ENCODE assay signal across 8 mouse cellular contexts in genomic region chr12:17011100-17011870, GRCm38 (mm10). TPM values are rescaled to one million over a fixed set of nuclear protein-coding genes. Genes with fewer than 3 reads are reported as not detected.
A peak's percentile ranks its signal among the peaks of the same experiment; 100 is the strongest.
DNase-seq lines count a peak whose midpoint lies in the region; ATAC-seq and TF ChIP-seq lines count a peak whose summit lies in the region.

2410004P03Rik (minus strand) TSS chr12:17011727.

- H3K9ac ChIP-seq in heart, embryonic 14.5 days (ENCODE audit: low read length): peak within 1 kb of the TSS; percentile 36; the same call in 1 of the 2 replicates
- H3K9ac ChIP-seq in kidney, postnatal 0 days (ENCODE audit: low read depth, low read length): peak within 1 kb of the TSS; percentile 40; the same call in 1 of the 2 replicates
- peak within 1 kb of the TSS; percentile 40; the same call in 1 of the 2 replicates for H3K9ac ChIP-seq in liver, postnatal 0 days (replicated peaks)
- peak within 1 kb of the TSS; percentile 55; the same call in 1 of the 2 replicates for H3K9ac ChIP-seq in neural tube, embryonic 13.5 days

- peak within 1 kb of the TSS; percentile 63 for H3K4me2 ChIP-seq in heart, embryonic 14.5 days (ENCODE audit: low read length)
- H3K4me2 ChIP-seq in kidney, postnatal 0 days (ENCODE audit: low read length): peak within 1 kb of the TSS; percentile 66
- H3K4me2 ChIP-seq in liver, postnatal 0 days (ENCODE audit: low read depth, low read length): peak within 1 kb of the TSS; percentile 86
- peak within 1 kb of the TSS; percentile 59 for H3K4me2 ChIP-seq in neural tube, embryonic 13.5 days

- peak; percentile 85 for ATAC-seq in erythroblast, adult 5-6 weeks (replicated peaks; ENCODE audit: low FRiP score, poor library complexity, severe bottlenecking)
- ATAC-seq in heart, embryonic 14.5 days (ENCODE audit: insufficient number of reproducible peaks, insufficient read depth, low FRiP score, low read depth): no peak
- peak; percentile 77; the same call in 1 of the 2 replicates for ATAC-seq in kidney, postnatal 0 days (replicated peaks; ENCODE audit: low FRiP score, low read depth)
- ATAC-seq in liver, postnatal 0 days: peak; percentile 83
- peak; percentile 74 for ATAC-seq in neural tube, embryonic 13.5 days (ENCODE audit: low read depth)

- peak within 1 kb of the TSS; percentile 37 to 59 for H3K4me3 ChIP-seq in heart, embryonic 14.5 days (ENCODE audit: control insufficient read depth in 1 of 2, insufficient read depth in 1 of 2, low read depth in 1 of 2, low read length in 2 of 2)
- H3K4me3 ChIP-seq in kidney, postnatal 0 days (replicated peaks; ENCODE audit: low read depth, low read length): peak within 1 kb of the TSS; percentile 37
- peak within 1 kb of the TSS; percentile 43 for H3K4me3 ChIP-seq in liver, postnatal 0 days (ENCODE audit: low read depth, low read length)
- H3K4me3 ChIP-seq in neural tube, embryonic 13.5 days: peak within 1 kb of the TSS; percentile 36
- peak within 1 kb of the TSS; percentile 83 for H3K4me3 ChIP-seq in testis, adult 2 months (ENCODE audit: control insufficient read depth, low read depth, low read length)

- peak; percentile 84 for TF ChIP-seq CTCF in brain, embryonic 14.5 days (IDR thresholded peaks at IDR 0.05; ENCODE audit: borderline replicate concordance, extremely low read depth, insufficient read depth, insufficient read length)
- peak; percentile 86 for TF ChIP-seq CTCF in kidney, postnatal 0 days (IDR thresholded peaks at IDR 0.05; ENCODE audit: low read depth)
- TF ChIP-seq CTCF in liver, postnatal 0 days (IDR thresholded peaks at IDR 0.05; ENCODE audit: low read depth): peak; percentile 96
- TF ChIP-seq CTCF in testis, adult 2 months (IDR thresholded peaks at IDR 0.05; ENCODE audit: control insufficient read depth, insufficient read depth, insufficient replicate concordance, low read depth, low read length): peak; percentile 86; the same call in 1 of the 2 replicates

- no peak for TF ChIP-seq EP300 in liver, postnatal 0 days (IDR thresholded peaks at IDR 0.05; ENCODE audit: low read depth)

- peak; percentile 90 for DNase-seq in CD4-positive, CD25-positive, alpha-beta regulatory T cell, adult 2 months (ENCODE audit: low read depth, low spot score)
- peak; percentile 76 for DNase-seq in brain, embryonic 14.5 days (ENCODE audit: low read depth)
- peak; percentile 84 for DNase-seq in kidney, postnatal 0 days (ENCODE audit: low spot score)
- peak; percentile 88 for DNase-seq in liver, postnatal 0 days

- no peaks in the 10 kb centered on the region for H3K36me3 ChIP-seq in heart, embryonic 14.5 days (ENCODE audit: control insufficient read depth, insufficient read depth, low read length)
- no peaks in the 10 kb centered on the region for H3K36me3 ChIP-seq in kidney, postnatal 0 days (ENCODE audit: insufficient read depth, low read length)
- no peaks in the 10 kb centered on the region for H3K36me3 ChIP-seq in liver, postnatal 0 days (replicated peaks; ENCODE audit: insufficient read depth, low read length)
- H3K36me3 ChIP-seq in neural tube, embryonic 13.5 days: no peaks in the 10 kb centered on the region
- no peaks in the 10 kb centered on the region for H3K36me3 ChIP-seq in testis, adult 2 months (ENCODE audit: control insufficient read depth, insufficient read depth, low read length)

- H3K27me3 ChIP-seq in heart, embryonic 14.5 days (ENCODE audit: control insufficient read depth, insufficient read depth, low read length): no peaks in the 10 kb centered on the region
- H3K27me3 ChIP-seq in kidney, postnatal 0 days (ENCODE audit: insufficient read depth, low read length): no peaks in the 10 kb centered on the region
- 0 out of 2 replicates have a peak, but pooled peaks cover 4% of the 10 kb centered on the region for H3K27me3 ChIP-seq in liver, postnatal 0 days (ENCODE audit: insufficient read depth, low read length)
- no peaks in the 10 kb centered on the region for H3K27me3 ChIP-seq in neural tube, embryonic 13.5 days
- no peaks in the 10 kb centered on the region for H3K27me3 ChIP-seq in testis, adult 2 months (ENCODE audit: control insufficient read depth, insufficient read depth, low read length)

- H3K9me3 ChIP-seq in heart, embryonic 14.5 days (ENCODE audit: control insufficient read depth, low read length): 0 out of 2 replicates have a peak, but pooled peaks cover 5% of the 10 kb centered on the region
- no peaks in the 10 kb centered on the region for H3K9me3 ChIP-seq in kidney, postnatal 0 days (replicated peaks; ENCODE audit: low read length)
- peaks cover 4% of the 10 kb centered on the region; the same call in 1 of the 2 replicates for H3K9me3 ChIP-seq in liver, postnatal 0 days (ENCODE audit: low read length)
- no peaks in the 10 kb centered on the region for H3K9me3 ChIP-seq in neural tube, embryonic 13.5 days

- WGBS in heart, embryonic 14.5 days: 5% methylated on average over 29 of the region's 29 CpGs
- WGBS in kidney, postnatal 0 days: 7% methylated on average over 29 of the region's 29 CpGs
- 10% methylated on average over 29 of the region's 29 CpGs for WGBS in liver, postnatal 0 days (ENCODE audit: insufficient replicate concordance)
- 6% methylated on average over 29 of the region's 29 CpGs for WGBS in neural tube, embryonic 13.5 days

- H3K27ac ChIP-seq in heart, embryonic 14.5 days (replicated peaks in 1 of 2; ENCODE audit: control insufficient read depth in 1 of 2, insufficient read depth in 1 of 2, low read depth in 2 of 2, low read length in 2 of 2): no peak within 1 kb of the TSS
- no peak within 1 kb of the TSS for H3K27ac ChIP-seq in kidney, postnatal 0 days
- H3K27ac ChIP-seq in liver, postnatal 0 days (ENCODE audit: low read depth): no peak within 1 kb of the TSS
- H3K27ac ChIP-seq in neural tube, embryonic 13.5 days (replicated peaks): no peak within 1 kb of the TSS
- no peak within 1 kb of the TSS for H3K27ac ChIP-seq in testis, adult 2 months (ENCODE audit: control insufficient read depth, insufficient read depth, low read depth, low read length)

- H3K4me1 ChIP-seq in heart, embryonic 14.5 days (ENCODE audit: control insufficient read depth in 2 of 2, insufficient read depth in 2 of 2, low read length in 2 of 2): peaks cover 6 to 7% of the 10 kb centered on the region in 2 experiments; a peak in 2 of 4 replicates
- H3K4me1 ChIP-seq in kidney, postnatal 0 days (replicated peaks; ENCODE audit: insufficient read depth, low read length): no peaks in the 10 kb centered on the region
- H3K4me1 ChIP-seq in liver, postnatal 0 days (ENCODE audit: insufficient read depth): peaks cover 5% of the 10 kb centered on the region; the same call in 1 of the 2 replicates
- H3K4me1 ChIP-seq in neural tube, embryonic 13.5 days (replicated peaks): peaks cover 7% of the 10 kb centered on the region
- H3K4me1 ChIP-seq in testis, adult 2 months (ENCODE audit: control insufficient read depth, insufficient read depth, low read length): peaks cover 10% of the 10 kb centered on the region

- no peak for TF ChIP-seq POLR2A in brain, embryonic 14.5 days (IDR thresholded peaks at IDR 0.05; ENCODE audit: borderline replicate concordance, extremely low read depth, insufficient read depth, insufficient read length, poor library complexity, severe bottlenecking)
- no peak for TF ChIP-seq POLR2A in testis, adult 2 months (IDR thresholded peaks at IDR 0.05; ENCODE audit: control insufficient read depth, low read depth, low read length)

RNA-seq across cellular contexts. Expression of gene 2410004P03Rik, which starts in this region (rescaled TPM):
- 1.8 and 2.8 TPM in 2 replicates for polyA plus RNA-seq in brain, embryonic 14.5 days (2012; rRNA removed)
- not detected in 2 replicates for total RNA-seq in erythroblast, adult 5-6 weeks (2015; ENCODE audit: low replicate concordance)
- total RNA-seq in erythroblast, adult 5-6 weeks (2017; ENCODE audit: low replicate concordance): not detected in 2 replicates
- polyA plus RNA-seq in heart, embryonic 14.5 days (2014; fragmentation: Nextera tagmentation; extraction: Ambion mirVana): not detected in 2 replicates
- polyA plus RNA-seq in kidney, postnatal 0 days (2015; fragmentation: Nextera tagmentation; extraction: Ambion mirVana): 0.41 and 0.59 TPM in 2 replicates
- polyA plus RNA-seq in liver, postnatal 0 days (2015; fragmentation: Nextera tagmentation; extraction: Ambion mirVana): 0.06 TPM in 1 of 2 replicates, not detected in the other
- polyA plus RNA-seq in neural tube, embryonic 13.5 days (2015; fragmentation: Nextera tagmentation; extraction: Ambion mirVana): 1.1 and 1.6 TPM in 2 replicates
- 0.02 and 0.05 TPM in 2 replicates for polyA plus RNA-seq in testis, adult 2 months (2012; rRNA removed)

Comparison
In these comparisons a context has a peak if more than half of its experiments do, and no peak if none do; other contexts are left out.
1. Peak in ATAC-seq in erythroblast, adult 5-6 weeks; RNA of the gene not detected or under 1 TPM.
2. Peak in DNase-seq, ATAC-seq, H3K4me3 ChIP-seq, H3K9ac ChIP-seq and H3K4me2 ChIP-seq in kidney, postnatal 0 days; RNA of the gene not detected or under 1 TPM.
3. Peak in DNase-seq, ATAC-seq, H3K4me3 ChIP-seq, H3K9ac ChIP-seq and H3K4me2 ChIP-seq in liver, postnatal 0 days; RNA of the gene not detected or under 1 TPM.